Mouse (Mus musculus) midbrain, embryonic 11.5 days (tissue): ENCODE data around the gene Mfsd2a. TPM values are rescaled to one million over a fixed set of nuclear protein-coding genes. Genes with fewer than 3 reads are reported as not detected.

Experiments used
- ATAC-seq: fragments of 200-750 bp; cut with Nextera tagmentation; 2 replicates; pipeline ENCODE4 v1.8.0; 2017; ENCODE audit warnings: moderate TSS enrichment, moderate library complexity; ENCODE audit not compliant: low FRiP score
- DNase-seq: peaks from one replicate; pipeline ENCODE4 v3.0.0; 2015; ENCODE audit warnings: low spot score; ENCODE audit errors: missing footprints
- H3K27ac ChIP-seq: fragments of 300-500 bp; sonication (generic); 2 replicates; pipeline ENCODE4 v1.5.1; 2014; ENCODE audit warnings: low read depth, low read length
- H3K27me3 ChIP-seq: fragments of 300-500 bp; sonication (generic); 2 replicates; pipeline ENCODE4 v1.6.1; 2014; ENCODE audit warnings: mild to moderate bottlenecking, low read length, moderate library complexity, mixed read lengths; ENCODE audit not compliant: control insufficient read depth, insufficient read depth
- H3K36me3 ChIP-seq: fragments of 300-500 bp; sonication (generic); 2 replicates; pipeline ENCODE4 v1.6.1; 2014; ENCODE audit warnings: mild to moderate bottlenecking, low read length, moderate library complexity, mixed read lengths; ENCODE audit not compliant: control insufficient read depth, insufficient read depth
- H3K4me1 ChIP-seq: fragments of 300-500 bp; sonication (generic); 2 replicates; pipeline ENCODE4 v1.6.1; 2014; ENCODE audit warnings: low read length; ENCODE audit not compliant: control insufficient read depth, insufficient read depth
- H3K4me2 ChIP-seq: fragments of 300-500 bp; sonication (generic); 2 replicates; pipeline ENCODE4 v1.6.1; 2014; ENCODE audit warnings: mild to moderate bottlenecking, moderate library complexity
- H3K4me3 ChIP-seq: fragments of 300-500 bp; sonication (generic); 2 replicates; pipeline ENCODE4 v1.5.1; 2014; ENCODE audit warnings: low read depth, low read length
- H3K9ac ChIP-seq: fragments of 300-500 bp; sonication (generic); 2 replicates; pipeline ENCODE4 v1.6.1; 2014; ENCODE audit warnings: low read length
- H3K9me3 ChIP-seq: fragments of 300-500 bp; sonication (generic); 2 replicates; pipeline ENCODE4 v1.6.1; 2016; ENCODE audit warnings: low read length; ENCODE audit not compliant: control insufficient read depth
- WGBS: fragments of 180-500 bp; shearing (Covaris S2); extraction: QIAGEN DNeasy Blood & Tissue Kit; methylation state at CpG from one replicate; pipeline ENCODE4 v1.1.7; 2014; 5-methylcytosine and 5-hydroxymethylcytosine counted together
- polyA plus RNA-seq: library from polyadenylated mRNA; unstranded; fragments of >200 nt; fragmentation: Nextera tagmentation; extraction: Ambion mirVana; gene quantifications from 2 replicates; pipeline ENCODE4 v1.2.1, GENCODE M21; 2014

Mfsd2a gene
- polyA plus RNA-seq, 1 experiment from 2014 or later, result 27.2 TPM

DNA sequence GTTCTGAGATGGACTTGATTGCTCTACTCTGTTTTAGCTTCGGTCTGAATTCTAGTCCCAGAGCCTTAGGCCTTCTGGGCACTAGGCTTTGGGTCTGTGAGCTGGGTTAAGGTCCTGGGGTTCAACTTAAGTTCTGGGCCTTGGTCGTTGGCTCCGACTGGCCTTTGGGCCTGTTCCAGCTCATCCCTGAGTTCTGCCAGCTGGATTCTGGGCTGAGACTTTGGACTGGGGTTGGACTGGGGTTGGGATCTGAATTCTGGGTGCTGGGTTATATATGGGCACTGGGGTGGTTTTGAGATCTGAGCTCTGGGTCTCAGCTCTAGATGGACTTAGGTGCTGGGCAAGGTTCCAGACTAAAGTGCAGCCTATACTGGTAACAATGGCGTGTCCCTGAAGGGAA, 10.2 kb upstream of the Mfsd2a start:
- Histone ChIP-seq H3K36me3 (no peaks in the 10 kb centered on the region), H3K9ac (no peak overlapping the region), H3K4me1 (no peaks in the 10 kb centered on the region), H3K9me3 (no peaks in the 10 kb centered on the region), H3K4me2 (no peak overlapping the region), H3K4me3 (no peak overlapping the region), H3K27me3 (no peaks in the 10 kb centered on the region), H3K27ac (no peak overlapping the region)
- ATAC-seq, result no peak
- WGBS, result 84% methylated on average over 4 of the region's 4 CpGs
- DNase-seq, result no peak

DNA sequence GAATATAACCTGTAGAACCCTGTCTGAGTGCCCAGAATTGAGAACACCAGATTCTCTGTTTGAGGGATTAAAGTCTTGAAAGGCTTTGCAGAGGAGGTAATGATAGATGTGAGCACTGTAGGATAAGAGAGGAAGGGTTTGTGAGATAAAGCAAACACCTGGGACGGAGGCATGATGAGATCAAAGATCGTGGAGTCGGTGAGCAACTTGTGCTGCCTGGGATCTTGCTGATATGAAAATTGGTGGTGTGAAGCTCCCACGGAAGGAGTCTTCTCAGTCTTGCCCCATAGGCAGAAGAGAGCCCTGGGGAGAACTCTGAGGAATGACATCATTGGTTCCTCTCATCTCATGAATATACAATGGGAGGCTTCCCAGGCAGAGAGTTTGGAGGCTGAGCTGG, 7.1 kb upstream of the Mfsd2a start:
- 84% methylated on average over 4 of the region's 4 CpGs for WGBS
- DNase-seq, result no peak
- H3K27ac ChIP-seq, result no peak overlapping the region

DNA sequence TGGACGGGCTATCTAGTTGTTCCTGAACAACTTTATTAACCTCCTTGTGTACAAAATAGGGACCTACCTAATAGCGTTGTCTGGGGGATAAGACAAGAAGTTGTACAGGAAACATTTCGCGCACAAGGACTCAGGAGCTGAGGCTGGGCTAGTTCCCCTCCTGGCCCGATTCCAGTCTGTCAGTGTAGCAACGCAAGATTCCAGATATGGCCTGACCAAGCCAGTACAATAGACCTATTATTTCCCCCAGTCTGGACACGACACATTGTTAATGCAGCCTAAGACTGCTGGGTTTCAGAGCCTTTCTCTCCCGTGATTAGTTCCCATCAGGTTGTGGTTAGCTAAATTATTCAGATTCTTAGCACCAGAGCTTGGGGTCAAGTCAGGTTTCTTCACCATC, 1.8 kb upstream of the Mfsd2a start:
- Histone ChIP-seq H3K4me1 (peaks cover 18% of the 10 kb centered on the region), H3K4me2 (no peak overlapping the region), H3K27ac (no peak overlapping the region), H3K9ac (no peak overlapping the region; the same call in 1 of the 2 replicates), H3K36me3 (no peaks in the 10 kb centered on the region), H3K9me3 (no peaks in the 10 kb centered on the region), H3K27me3 (no peaks in the 10 kb centered on the region; the same call in 1 of the 2 replicates), H3K4me3 (no peak overlapping the region)
- WGBS, result 43% methylated on average over 8 of the region's 8 CpGs
- ATAC-seq, result peak; percentile 59
- DNase-seq, result peak; percentile 89

More for the DNA sequence above, 7.1 kb upstream of the Mfsd2a start:
- no peak overlapping the region for H3K4me3 ChIP-seq
- no peaks in the 10 kb centered on the region; the same call in 1 of the 2 replicates for H3K4me1 ChIP-seq
- H3K4me2 ChIP-seq, result no peak overlapping the region
- ATAC-seq, result no peak
- no peaks in the 10 kb centered on the region for H3K9me3 ChIP-seq
- H3K36me3 ChIP-seq, result no peaks in the 10 kb centered on the region
- no peak overlapping the region for H3K9ac ChIP-seq
- H3K27me3 ChIP-seq, result no peaks in the 10 kb centered on the region

DNA sequence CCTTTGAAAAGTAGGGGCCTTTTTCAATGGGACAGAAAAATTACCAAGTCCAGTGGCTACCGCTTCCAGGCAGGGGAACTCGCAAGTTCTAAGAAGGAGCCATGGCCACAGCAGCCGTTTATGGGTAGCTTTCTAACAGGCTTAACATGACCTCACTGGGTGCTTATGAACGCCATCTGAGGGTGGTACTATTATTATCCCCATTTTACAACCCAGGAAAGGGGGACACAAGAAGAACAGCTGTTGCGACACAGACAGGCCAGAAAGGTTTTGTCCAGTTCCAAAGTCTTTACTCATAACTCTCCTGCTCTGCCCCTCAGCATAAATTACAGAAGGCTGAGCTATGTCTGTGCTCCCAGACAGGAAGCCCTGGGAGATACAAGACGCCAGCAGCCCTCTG, 601 bp upstream of the Mfsd2a start:
- peak overlapping the region; percentile 96 for H3K4me2 ChIP-seq
- H3K4me3 ChIP-seq, result peak overlapping the region; percentile 71
- 21% methylated on average over 6 of the region's 6 CpGs for WGBS
- ATAC-seq (no peak), DNase-seq (no peak)
- no peaks in the 10 kb centered on the region for H3K9me3 ChIP-seq
- no peak overlapping the region for H3K27ac ChIP-seq
- H3K36me3 ChIP-seq, result 0 out of 2 replicates have a peak, but pooled peaks cover 2% of the 10 kb centered on the region
- peaks cover 18% of the 10 kb centered on the region for H3K4me1 ChIP-seq
- H3K27me3 ChIP-seq, result no peaks in the 10 kb centered on the region; the same call in 1 of the 2 replicates
- H3K9ac ChIP-seq, result peak overlapping the region; percentile 82; the same call in 1 of the 2 replicates

DNA sequence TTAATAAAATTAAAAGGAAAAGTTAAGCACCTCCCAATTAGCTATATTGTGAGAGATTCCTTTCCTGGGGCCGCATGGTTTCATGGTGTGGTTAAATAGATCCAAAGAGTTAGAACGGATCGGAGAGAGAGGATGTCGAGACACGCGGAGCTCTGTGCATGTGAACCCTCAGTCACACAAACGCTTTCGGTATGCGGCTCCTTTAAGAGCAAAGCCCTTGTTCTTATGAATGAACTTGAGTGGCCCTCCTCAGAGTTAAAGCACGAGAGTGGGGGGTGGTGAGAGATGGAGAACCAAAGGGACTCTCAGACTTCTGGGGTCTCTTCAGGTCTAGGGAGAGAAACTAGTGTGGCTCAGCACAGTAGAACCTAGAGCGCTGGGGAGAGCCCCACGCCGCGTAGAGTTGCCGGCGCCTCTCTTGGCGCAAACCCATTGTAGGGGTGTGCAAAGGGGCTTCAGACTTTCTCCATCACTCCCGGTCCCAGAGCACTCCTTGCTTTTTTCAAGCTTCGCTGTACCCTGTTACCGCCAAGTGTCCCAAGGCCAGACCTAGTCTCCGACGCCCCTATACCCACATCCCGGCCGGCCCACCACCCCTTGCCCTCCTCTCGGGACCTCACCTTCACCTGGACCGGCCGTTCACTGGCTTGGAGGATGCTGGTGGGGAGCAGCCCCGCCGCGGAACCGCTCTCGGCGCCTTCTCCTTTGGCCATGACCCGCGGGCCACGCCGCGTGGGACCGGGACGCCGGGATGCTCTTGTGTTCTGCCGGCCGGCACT, 478 bp downstream of the Mfsd2a start:
- peak; percentile 98 for DNase-seq
- H3K27ac ChIP-seq, result peak overlapping the region; percentile 9; the same call in 1 of the 2 replicates
- H3K4me1 ChIP-seq, result peaks cover 22% of the 10 kb centered on the region
- H3K4me3 ChIP-seq, result peak overlapping the region; percentile 71
- peak; percentile 63 for ATAC-seq
- no peaks in the 10 kb centered on the region; the same call in 1 of the 2 replicates for H3K27me3 ChIP-seq
- WGBS, result under 1% methylated on average over 43 of the region's 43 CpGs
- no peaks in the 10 kb centered on the region for H3K9me3 ChIP-seq
- 0 out of 2 replicates have a peak, but pooled peaks cover 2% of the 10 kb centered on the region for H3K36me3 ChIP-seq
- H3K4me2 ChIP-seq, result peak overlapping the region; percentile 96
- H3K9ac ChIP-seq, result peak overlapping the region; percentile 82

DNA sequence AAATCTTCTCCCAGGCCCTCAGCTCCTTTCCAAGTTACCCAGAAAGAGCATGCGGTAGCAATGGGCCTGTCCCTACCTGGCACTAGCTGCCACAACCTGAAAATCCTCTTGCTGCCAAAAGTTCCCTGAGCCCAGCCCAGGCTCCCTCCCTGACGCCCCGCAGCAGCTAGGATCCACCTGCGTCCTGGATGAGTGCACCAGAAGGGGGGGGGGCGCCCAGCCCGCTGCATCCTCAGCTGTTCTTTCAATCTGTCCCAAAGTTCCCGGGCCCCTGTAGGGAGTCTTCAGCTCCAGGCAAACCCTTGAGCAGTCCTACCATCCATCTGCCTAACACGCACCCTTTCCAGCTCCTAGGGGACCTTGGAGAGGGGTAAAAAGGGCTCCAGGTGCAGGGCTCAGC, 1.2 kb downstream of the Mfsd2a start:
- ATAC-seq (peak; percentile 10; the same call in 1 of the 2 replicates), DNase-seq (no peak)
- Histone ChIP-seq H3K9ac (peak overlapping the region; percentile 82), H3K27me3 (no peaks in the 10 kb centered on the region; the same call in 1 of the 2 replicates), H3K4me2 (peak overlapping the region; percentile 96), H3K27ac (no peak overlapping the region), H3K9me3 (no peaks in the 10 kb centered on the region), H3K36me3 (0 out of 2 replicates have a peak, but pooled peaks cover 2% of the 10 kb centered on the region), H3K4me1 (peaks cover 26% of the 10 kb centered on the region), H3K4me3 (peak overlapping the region; percentile 71)
- WGBS, result 2% methylated on average over 8 of the region's 8 CpGs

DNA sequence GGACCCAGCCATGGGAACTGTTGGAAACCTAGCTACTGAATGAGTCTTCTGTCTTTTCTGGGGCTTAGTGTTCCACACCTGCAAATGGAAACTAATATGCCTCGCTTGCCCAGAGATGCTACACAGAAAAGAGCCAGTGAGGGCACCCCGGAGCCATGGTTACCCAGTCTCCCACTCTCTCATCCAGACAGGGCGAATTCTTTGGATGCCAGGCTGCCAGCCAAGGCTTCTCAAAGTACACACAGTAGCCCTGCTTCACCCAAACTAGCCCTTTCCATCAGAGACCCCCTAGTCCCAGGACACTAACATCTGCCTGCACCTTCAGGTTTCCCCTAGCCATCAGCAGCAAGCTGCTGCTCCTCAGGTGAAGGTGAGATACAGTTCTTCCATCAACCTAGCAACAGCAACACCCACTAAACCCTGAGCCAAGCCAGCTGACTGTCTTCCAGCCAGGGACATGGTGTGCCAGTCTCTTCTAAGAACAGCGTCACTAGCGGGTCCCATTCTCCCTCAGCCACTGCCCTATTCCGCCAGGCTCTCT, 2.4 kb downstream of the Mfsd2a start:
- ATAC-seq (no peak), DNase-seq (no peak)
- 91% methylated on average over 6 of the region's 6 CpGs for WGBS
- Histone ChIP-seq H3K9me3 (no peaks in the 10 kb centered on the region), H3K36me3 (0 out of 2 replicates have a peak, but pooled peaks cover 2% of the 10 kb centered on the region), H3K4me2 (no peak overlapping the region), H3K4me1 (peaks cover 26% of the 10 kb centered on the region), H3K27me3 (no peaks in the 10 kb centered on the region; the same call in 1 of the 2 replicates), H3K9ac (no peak overlapping the region), H3K27ac (no peak overlapping the region), H3K4me3 (no peak overlapping the region)

DNA sequence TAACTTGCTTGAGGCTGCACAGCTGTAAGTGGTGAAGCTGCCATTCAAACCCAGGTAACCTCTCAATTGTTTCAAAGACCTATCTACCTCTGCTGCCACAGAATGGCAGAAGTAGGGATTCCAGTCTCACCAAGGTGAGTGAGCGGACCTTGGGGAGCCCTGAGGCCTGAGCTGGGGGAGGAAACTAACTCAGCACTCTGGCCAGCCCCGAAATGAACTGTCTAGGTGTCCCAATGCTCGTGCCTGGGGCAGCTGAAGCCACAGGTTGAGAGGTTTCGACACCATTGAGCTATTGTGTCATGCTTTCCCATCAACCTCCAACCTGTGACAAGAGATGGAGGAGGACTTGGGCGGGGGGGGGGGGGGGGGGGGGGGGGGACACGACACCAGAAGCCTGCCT, 4.7 kb downstream of the Mfsd2a start:
- no peak overlapping the region for H3K4me2 ChIP-seq
- ATAC-seq (no peak), DNase-seq (no peak)
- no peak overlapping the region for H3K27ac ChIP-seq
- peaks cover 6% of the 10 kb centered on the region for H3K36me3 ChIP-seq
- H3K4me3 ChIP-seq, result no peak overlapping the region
- H3K27me3 ChIP-seq, result no peaks in the 10 kb centered on the region
- 91% methylated on average over 4 of the region's 6 CpGs for WGBS
- no peak overlapping the region for H3K9ac ChIP-seq
- no peaks in the 10 kb centered on the region for H3K9me3 ChIP-seq
- peaks cover 20% of the 10 kb centered on the region for H3K4me1 ChIP-seq
